Mouse (Mus musculus): ENCODE measurements around the gene Tsen54. TPM values are rescaled to one million over a fixed set of nuclear protein-coding genes. Genes with fewer than 3 reads are reported as not detected.
"Not testable (repeated sequence)": the region's sequence is repeated elsewhere in the genome, so short reads cannot be mapped to it uniquely, and the experiment has no call there.

The Tsen54 gene
- polyA plus RNA-seq, 1 experiment from 2014 or later = 40.3 TPM

DNA sequence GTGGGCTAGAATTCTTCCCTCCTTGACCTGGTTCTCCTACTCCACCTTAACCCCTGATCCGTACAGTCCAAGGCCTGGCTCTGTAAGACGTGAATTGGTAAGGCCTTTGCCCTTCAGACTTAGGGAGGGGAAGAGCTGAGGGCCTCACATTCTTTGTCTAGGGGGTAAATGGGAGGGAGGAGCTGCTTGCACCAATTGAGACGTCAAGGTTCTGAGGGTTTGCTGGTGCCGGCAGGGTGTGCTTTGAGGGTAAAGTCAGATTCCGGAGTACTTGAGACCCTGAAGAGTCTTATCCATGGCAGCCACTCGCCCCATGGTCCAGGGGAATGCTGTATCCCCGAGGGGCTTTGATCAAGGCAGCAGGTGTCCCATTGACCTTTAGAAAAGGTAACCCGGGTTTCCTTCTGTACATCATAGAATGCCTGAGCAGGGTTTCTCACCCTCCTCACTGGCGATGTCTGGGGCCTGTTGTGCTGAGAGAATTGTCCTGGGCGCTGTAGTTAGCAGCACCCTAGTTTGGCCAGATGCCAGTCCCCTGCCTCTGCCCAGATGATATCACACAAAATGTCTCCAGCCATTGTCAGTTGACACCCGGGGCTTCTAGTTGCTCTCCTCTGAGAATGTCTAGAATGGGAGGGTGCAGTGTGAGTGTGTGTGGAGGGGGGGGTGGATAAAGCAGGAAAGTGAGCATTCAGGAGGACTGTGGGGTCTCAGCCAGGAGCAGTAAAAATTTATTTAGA, 22.3 kb downstream of the Tsen54 start:
- peaks cover 28% of the 10 kb centered on the region for H3K27me3 ChIP-seq (replicated peaks; ENCODE audit: low read depth, poor library complexity, severe bottlenecking)

GRCm38 (mm10) chr11:115837606-115838345, 23.3 kb downstream of the Tsen54 start:
- Histone ChIP-seq H3K4me1 (peaks cover 88% of the 10 kb centered on the region), H3K27ac (replicated peaks) (no peak overlapping the region), H3K36me3 (replicated peaks) (no peaks in the 10 kb centered on the region), H3K27me3 (replicated peaks; ENCODE audit: low read depth, poor library complexity, severe bottlenecking) (0 out of 2 replicates have a peak, but pooled peaks cover 23% of the 10 kb centered on the region), H3K4me3 (no peak overlapping the region), H3K9me3 (no peaks in the 10 kb centered on the region)
- 92% methylated on average over 22 of the region's 22 CpGs for WGBS
- no peak for DNase-seq (ENCODE audit: low spot score)

More for the DNA sequence above, 22.3 kb downstream of the Tsen54 start:
- H3K4me1 ChIP-seq = peaks cover 88% of the 10 kb centered on the region
- DNase-seq (ENCODE audit: low spot score) = no peak
- H3K36me3 ChIP-seq (replicated peaks) = no peaks in the 10 kb centered on the region
- WGBS = 48% methylated on average over 11 of the region's 11 CpGs
- H3K9me3 ChIP-seq = no peaks in the 10 kb centered on the region
- no peak overlapping the region for H3K4me3 ChIP-seq
- H3K27ac ChIP-seq (replicated peaks) = no peak overlapping the region

- Histone ChIP-seq H3K27ac (replicated peaks) (peak overlapping the region; percentile 68; the same call in 1 of the 2 replicates), H3K4me3 (no peak overlapping the region), H3K36me3 (replicated peaks) (no peaks in the 10 kb centered on the region), H3K9me3 (no peaks in the 10 kb centered on the region), H3K4me1 (peaks cover 87% of the 10 kb centered on the region), H3K27me3 (replicated peaks; ENCODE audit: low read depth, poor library complexity, severe bottlenecking) (0 out of 2 replicates have a peak, but pooled peaks cover 16% of the 10 kb centered on the region)
- WGBS = 39% methylated on average over 4 of the region's 4 CpGs
- peak; percentile 40 for DNase-seq (ENCODE audit: low spot score)
Observed at GRCm38 (mm10) chr11:115838895-115839311, 24.4 kb downstream of the Tsen54 start.

- WGBS = 46% methylated on average over 3 of the region's 3 CpGs
- Histone ChIP-seq H3K27ac (replicated peaks) (peak overlapping the region; percentile 68), H3K4me1 (peaks cover 87% of the 10 kb centered on the region)
Observed at GRCm38 (mm10) chr11:115839732-115840131, 25.2 kb downstream of the Tsen54 start.

GRCm38 (mm10) chr11:115841044-115841443, 26.5 kb downstream of the Tsen54 start:
- peaks cover 80% of the 10 kb centered on the region for H3K4me1 ChIP-seq
- WGBS = 83% methylated on average over 6 of the region's 6 CpGs
- H3K27me3 ChIP-seq (replicated peaks; ENCODE audit: low read depth, poor library complexity, severe bottlenecking) = 0 out of 2 replicates have a peak, but pooled peaks cover 8% of the 10 kb centered on the region
- DNase-seq (ENCODE audit: low spot score) = no peak
- no peak overlapping the region for H3K4me3 ChIP-seq
- no peak overlapping the region for H3K27ac ChIP-seq (replicated peaks)
- peaks cover 9% of the 10 kb centered on the region for H3K36me3 ChIP-seq (replicated peaks)
- H3K9me3 ChIP-seq = no peaks in the 10 kb centered on the region

More at GRCm38 (mm10) chr11:115839732-115840131, 25.2 kb downstream of the Tsen54 start:
- no peak for DNase-seq (ENCODE audit: low spot score)
- no peaks in the 10 kb centered on the region for H3K36me3 ChIP-seq (replicated peaks)
- 0 out of 2 replicates have a peak, but pooled peaks cover 16% of the 10 kb centered on the region for H3K27me3 ChIP-seq (replicated peaks; ENCODE audit: low read depth, poor library complexity, severe bottlenecking)
- no peak overlapping the region for H3K4me3 ChIP-seq
- H3K9me3 ChIP-seq = no peaks in the 10 kb centered on the region

DNA sequence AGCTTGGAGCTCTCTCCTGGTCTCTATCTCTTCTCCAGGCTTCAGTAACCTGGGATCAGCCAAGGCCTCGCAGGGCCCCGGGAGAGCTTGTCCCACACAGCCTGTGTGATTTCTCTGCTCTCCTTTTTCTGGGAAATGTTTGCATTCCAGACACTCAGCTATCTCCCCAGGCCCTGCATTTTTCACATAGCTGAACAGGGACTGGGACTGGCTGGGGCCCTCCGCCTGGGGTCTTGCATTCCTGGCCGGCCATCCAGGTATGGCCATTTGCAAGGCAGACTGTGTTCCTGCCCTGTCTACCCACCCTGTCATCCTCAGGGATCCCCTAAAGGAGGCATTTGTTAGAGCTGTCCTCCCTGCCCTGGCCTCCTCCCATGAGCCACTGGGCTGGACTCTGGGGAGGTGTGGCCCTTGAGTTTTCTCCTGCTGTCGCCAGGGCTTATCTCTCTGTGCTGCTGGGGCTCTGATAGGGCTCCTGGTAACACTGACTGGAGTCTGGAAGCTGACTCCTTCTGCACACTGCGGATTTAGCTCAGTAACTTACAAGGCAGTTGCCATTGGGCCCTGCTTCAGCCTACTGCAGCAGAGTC, 27.5 kb downstream of the Tsen54 start:
- Histone ChIP-seq H3K9me3 (no peaks in the 10 kb centered on the region), H3K36me3 (replicated peaks) (peaks cover 14% of the 10 kb centered on the region), H3K27ac (replicated peaks) (peak overlapping the region; percentile 82), H3K4me3 (peak overlapping the region; percentile 16; the same call in 1 of the 2 replicates), H3K27me3 (replicated peaks; ENCODE audit: low read depth, poor library complexity, severe bottlenecking) (no peaks in the 10 kb centered on the region), H3K4me1 (peaks cover 70% of the 10 kb centered on the region)
- WGBS = 18% methylated on average over 6 of the region's 6 CpGs
- DNase-seq (ENCODE audit: low spot score) = peak; percentile 67

DNA sequence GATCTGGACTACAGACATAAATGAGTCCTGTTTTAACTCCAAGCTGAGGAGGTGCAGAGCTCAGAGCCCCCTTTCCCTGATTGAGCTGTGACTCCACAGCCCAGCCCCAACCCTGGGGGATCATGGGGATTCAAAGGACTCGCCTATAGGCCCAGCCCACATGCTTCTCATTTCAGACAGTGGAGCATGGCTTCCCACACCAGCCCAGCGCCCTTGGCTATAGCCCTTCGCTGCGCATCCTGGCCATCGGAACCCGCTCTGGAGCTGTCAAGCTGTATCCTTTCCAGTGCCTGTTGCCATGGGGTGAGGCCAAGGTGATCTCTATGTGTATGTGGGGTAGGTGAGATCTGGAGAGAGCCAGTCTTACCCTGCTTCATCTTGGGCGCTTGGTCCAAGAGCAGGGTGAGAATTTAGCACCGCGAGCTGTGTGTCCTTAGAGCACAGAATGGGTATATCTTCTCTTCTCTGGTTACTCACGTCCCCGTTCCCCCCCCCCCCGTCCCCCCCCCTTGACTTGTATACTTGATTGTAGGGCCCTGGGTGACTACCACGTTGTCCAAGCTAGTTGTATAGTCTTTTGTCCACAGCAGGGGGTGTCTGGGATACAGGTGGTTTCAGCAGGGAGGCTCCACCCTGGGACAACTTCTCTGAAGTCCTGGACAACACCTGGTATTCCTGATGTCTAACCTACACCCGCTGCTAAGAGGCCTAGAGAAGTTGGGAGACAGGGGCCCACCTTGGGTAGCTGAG, 28.8 kb downstream of the Tsen54 start:
- H3K4me1 ChIP-seq = peaks cover 60% of the 10 kb centered on the region
- peaks cover 18% of the 10 kb centered on the region for H3K36me3 ChIP-seq (replicated peaks)
- no peaks in the 10 kb centered on the region for H3K27me3 ChIP-seq (replicated peaks; ENCODE audit: low read depth, poor library complexity, severe bottlenecking)
- 80% methylated on average over 13 of the region's 14 CpGs for WGBS
- H3K4me3 ChIP-seq = no peak overlapping the region
- H3K9me3 ChIP-seq = no peaks in the 10 kb centered on the region
- H3K27ac ChIP-seq (replicated peaks) = peak overlapping the region; percentile 82
- no peak for DNase-seq (ENCODE audit: low spot score)

- WGBS = 81% methylated on average over 5 of the region's 5 CpGs
- Histone ChIP-seq H3K36me3 (replicated peaks) (peaks cover 18% of the 10 kb centered on the region), H3K4me3 (no peak overlapping the region), H3K27ac (replicated peaks) (peak overlapping the region; percentile 60), H3K4me1 (peaks cover 55% of the 10 kb centered on the region), H3K27me3 (replicated peaks; ENCODE audit: low read depth, poor library complexity, severe bottlenecking) (no peaks in the 10 kb centered on the region), H3K9me3 (no peaks in the 10 kb centered on the region)
- no peak for DNase-seq (ENCODE audit: low spot score)
Observed at GRCm38 (mm10) chr11:115843891-115844239, 29.3 kb downstream of the Tsen54 start.

DNA sequence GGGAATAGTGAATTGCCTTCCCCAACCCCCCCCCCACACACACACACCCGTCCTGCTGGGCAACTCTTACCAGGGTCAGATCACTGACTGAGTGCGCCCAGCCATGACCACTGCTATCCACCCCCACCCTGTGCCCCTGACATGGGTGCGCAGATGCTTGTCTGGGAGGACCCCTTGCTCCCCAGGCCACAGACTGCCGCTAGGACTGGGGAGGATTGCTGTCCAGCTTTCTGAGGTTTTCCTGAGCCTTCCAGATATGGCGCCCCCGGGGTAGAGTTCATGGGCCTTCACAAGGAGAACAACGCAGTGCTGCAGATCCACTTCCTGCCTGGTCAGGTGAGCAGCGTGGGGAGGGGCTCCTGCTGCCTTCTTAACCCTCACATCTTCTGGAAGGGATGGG, 29.7 kb downstream of the Tsen54 start:
- Histone ChIP-seq H3K27ac (replicated peaks) (peak overlapping the region; percentile 60), H3K9me3 (no peaks in the 10 kb centered on the region), H3K27me3 (replicated peaks; ENCODE audit: low read depth, poor library complexity, severe bottlenecking) (no peaks in the 10 kb centered on the region), H3K36me3 (replicated peaks) (peaks cover 19% of the 10 kb centered on the region), H3K4me3 (no peak overlapping the region), H3K4me1 (peaks cover 51% of the 10 kb centered on the region)
- WGBS = 58% methylated on average over 8 of the region's 8 CpGs
- DNase-seq (ENCODE audit: low spot score) = no peak

DNA sequence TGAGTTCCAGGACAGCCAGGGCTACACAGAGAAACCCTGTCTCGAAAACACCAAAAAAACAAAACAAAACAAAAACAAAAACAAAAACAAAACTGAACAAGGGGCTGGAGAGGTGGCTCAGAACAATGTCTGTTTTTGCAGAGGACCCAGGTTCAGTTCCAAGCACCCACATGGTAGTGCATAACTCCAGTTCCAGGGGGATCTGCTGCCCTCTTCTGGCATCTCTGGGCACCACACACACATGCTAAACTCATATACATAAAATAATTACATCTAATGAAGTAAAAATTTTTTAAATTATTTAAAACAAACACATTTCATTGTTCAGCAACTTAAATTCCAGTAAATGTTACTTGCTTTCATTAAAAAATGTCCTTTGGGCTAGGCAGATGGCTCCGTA, 31.3 kb downstream of the Tsen54 start:
- no peak overlapping the region for H3K4me3 ChIP-seq
- no peak overlapping the region for H3K27ac ChIP-seq (replicated peaks)
- H3K27me3 ChIP-seq (replicated peaks; ENCODE audit: low read depth, poor library complexity, severe bottlenecking) = no peaks in the 10 kb centered on the region
- peaks cover 39% of the 10 kb centered on the region for H3K4me1 ChIP-seq
- H3K9me3 ChIP-seq = no peaks in the 10 kb centered on the region
- H3K36me3 ChIP-seq (replicated peaks) = peaks cover 34% of the 10 kb centered on the region
- 91% methylated on average over 2 of the region's 2 CpGs for WGBS
- no peak for DNase-seq (ENCODE audit: low spot score)

DNA sequence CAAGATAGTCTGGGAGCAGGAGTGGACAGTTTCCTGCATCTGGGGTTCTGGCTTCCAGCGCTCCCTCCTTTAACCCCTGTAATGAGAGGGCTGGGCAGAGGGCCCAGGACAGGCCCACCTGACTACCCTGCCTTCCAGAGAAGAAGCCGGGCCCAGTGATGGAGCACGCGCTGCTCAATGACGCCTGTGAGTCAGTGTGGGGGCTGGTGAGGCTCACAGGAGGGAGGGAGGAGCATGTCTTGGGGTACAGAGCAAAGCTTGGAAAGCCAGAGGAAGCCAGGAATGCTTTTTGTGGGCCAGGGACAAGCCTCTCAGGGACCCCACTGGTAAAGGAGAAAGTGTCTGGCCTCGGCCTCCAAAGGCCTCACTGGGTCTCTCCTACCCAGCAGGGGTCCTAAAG, 40.1 kb downstream of the Tsen54 start:
- 0 out of 2 replicates have a peak overlapping the region, but pooled peaks have one; percentile 15 for H3K27ac ChIP-seq (replicated peaks)

GRCm38 (mm10) chr11:115857146-115857545, 42.6 kb downstream of the Tsen54 start:
- Histone ChIP-seq H3K4me1 (peaks cover 20% of the 10 kb centered on the region), H3K36me3 (replicated peaks) (peaks cover 23% of the 10 kb centered on the region), H3K27me3 (replicated peaks; ENCODE audit: low read depth, poor library complexity, severe bottlenecking) (peaks cover 73% of the 10 kb centered on the region)
- H3K9me3 ChIP-seq; H3K27ac ChIP-seq (replicated peaks); DNase-seq (ENCODE audit: low spot score); H3K4me3 ChIP-seq: not testable (repeated sequence)
- WGBS = 93% methylated on average over 4 of the region's 4 CpGs

More for the DNA sequence above, 40.1 kb downstream of the Tsen54 start:
- H3K4me1 ChIP-seq = peaks cover 18% of the 10 kb centered on the region
- 86% methylated on average over 6 of the region's 6 CpGs for WGBS
- H3K4me3 ChIP-seq = no peak overlapping the region
- DNase-seq (ENCODE audit: low spot score) = no peak
- H3K27me3 ChIP-seq (replicated peaks; ENCODE audit: low read depth, poor library complexity, severe bottlenecking) = peaks cover 48% of the 10 kb centered on the region
- H3K9me3 ChIP-seq = no peaks in the 10 kb centered on the region
- H3K36me3 ChIP-seq (replicated peaks) = peaks cover 46% of the 10 kb centered on the region

Measured in embryonic facial prominence, embryonic 10.5 days (tissue).